Mouse (Mus musculus): ENCODE measurements at regions not wholly inside any gene's neighbourhood (a gene's known extent, or its start where the extent isn't known, plus 50 kb on each side); places are given as distances from the start of the nearest gene placed in this dataset.
A peak's percentile ranks its signal among the peaks of the same experiment; 100 is the strongest.

- H3K27me3 ChIP-seq, result no peaks in the 10 kb centered on the region
- TF ChIP-seq CTCF (IDR thresholded peaks at IDR 0.05), result no peak
- in situ Hi-C loops (cut with MboI; ENCODE audit: low pct_unique_long_range_greater_than_20kb), result no loop called here
- DNase-seq (ENCODE audit: low read depth, low spot score) (no peak), ATAC-seq (no peak)
- ChIA-PET CTCF (interaction anchor here (0.9 to 1.9 kb wide), 3 partner anchors 11 to 44 kb away, joined by 3 to 6 read pairs (median 4); no protein-coding TSS in a partner anchor), POLR2A (no interaction called here)
Observed at GRCm38 (mm10) chr1:182071922-182072321, 52.1 kb upstream of the Enah start.

- in situ Hi-C loops (cut with MboI; ENCODE audit: low pct_unique_long_range_greater_than_20kb), result no loop called here
- ATAC-seq, result no peak
- CTCF ChIA-PET, result interaction anchor here (1.5 to 1.9 kb wide), 2 partner anchors 15 to 43 kb away, joined by 4 to 6 read pairs; no protein-coding TSS in a partner anchor
- no peaks in the 10 kb centered on the region for H3K27me3 ChIP-seq
- no peak for TF ChIP-seq CTCF (IDR thresholded peaks at IDR 0.05)
- no peak for DNase-seq (ENCODE audit: low read depth, low spot score)
- POLR2A ChIA-PET, result no interaction called here
Observed at GRCm38 (mm10) chr1:182073180-182073579, 51.4 kb upstream of the Srp9 start.

DNA sequence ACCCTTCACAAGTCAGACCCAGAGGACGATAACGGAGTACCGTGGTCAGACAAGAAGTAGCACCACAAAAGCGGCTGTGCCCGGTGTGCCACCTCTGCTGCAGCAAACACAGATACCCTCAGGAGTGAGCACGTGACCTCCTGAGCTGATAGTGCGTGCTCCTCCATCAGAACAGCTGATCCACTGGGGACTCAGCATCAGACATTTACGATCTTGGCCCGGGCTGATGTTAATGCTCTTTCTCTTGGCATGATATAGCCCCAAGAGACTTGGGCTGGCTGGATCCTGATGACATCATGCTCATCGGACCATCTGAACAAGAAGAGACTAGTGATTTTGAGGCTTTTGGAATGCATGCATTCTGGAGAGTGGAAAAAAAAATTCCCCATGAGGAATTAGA is 50.3 kb upstream of the Srp9 start:
- ATAC-seq (peak; percentile 39), DNase-seq (ENCODE audit: low read depth, low spot score) (no peak)
- TF ChIP-seq CTCF (IDR thresholded peaks at IDR 0.05), result no peak
- in situ Hi-C loops (cut with MboI; ENCODE audit: low pct_unique_long_range_greater_than_20kb), result no loop called here
- CTCF ChIA-PET, result no interaction called here
- H3K27me3 ChIP-seq, result no peaks in the 10 kb centered on the region
- POLR2A ChIA-PET, result interaction anchor here (1.0 to 1.1 kb wide), 2 partner anchors 8 to 21 kb away, joined by 3 to 4 read pairs; no protein-coding TSS in a partner anchor

All from Patski (cell line).